Mouse (Mus musculus) limb, embryonic 10.5 days (tissue): ENCODE results near the gene C2cd2l. TPM values are rescaled to one million over a fixed set of nuclear protein-coding genes. Genes with fewer than 3 reads are reported as not detected.

Source experiments
- DNase-seq: peaks from one replicate; pipeline ENCODE4 v3.0.0-alpha.2; 2017; ENCODE audit warnings: low spot score
- H3K27ac ChIP-seq: fragments of 300-500 bp; sonication (generic); 2 replicates; pipeline ENCODE4 v1.5.1; 2016; ENCODE audit warnings: mild to moderate bottlenecking
- H3K27me3 ChIP-seq: fragments of 300-500 bp; sonication (generic); 2 replicates; pipeline ENCODE4 v1.6.1; 2016; ENCODE audit warnings: low read depth, mild to moderate bottlenecking; ENCODE audit not compliant: poor library complexity, severe bottlenecking
- H3K36me3 ChIP-seq: fragments of 300-500 bp; sonication (generic); 2 replicates; pipeline ENCODE4 v1.6.1; 2016; ENCODE audit warnings: mild to moderate bottlenecking, moderate library complexity
- H3K4me1 ChIP-seq: fragments of 300-500 bp; sonication (generic); 2 replicates; pipeline ENCODE4 v1.6.1; 2016
- H3K4me3 ChIP-seq: fragments of 300-500 bp; sonication (generic); 2 replicates; pipeline ENCODE4 v1.5.1; 2016; ENCODE audit warnings: mild to moderate bottlenecking, moderate library complexity
- H3K9me3 ChIP-seq: fragments of 300-500 bp; sonication (generic); replicated peaks from 2 replicates; pipeline ENCODE4 v1.6.1; 2016; ENCODE audit warnings: mild to moderate bottlenecking
- WGBS: fragments of 180-500 bp; shearing (Covaris S2); methylation state at CpG from one replicate; pipeline ENCODE4 v1.1.7; 2016; 5-methylcytosine and 5-hydroxymethylcytosine counted together
- polyA plus RNA-seq: library from polyadenylated mRNA; unstranded; fragments of >200 nt; fragmentation: Nextera tagmentation; extraction: Ambion mirVana; gene quantifications from 2 replicates; pipeline ENCODE4 v1.2.1, GENCODE M21; 2016

The C2cd2l gene
- polyA plus RNA-seq, 1 experiment from 2014 or later, result 9.9 TPM

GRCm38 (mm10) chr9:44292490-44292889, 27.6 kb downstream of the C2cd2l start:
- H3K4me1 ChIP-seq, result peaks cover 23% of the 10 kb centered on the region
- H3K9me3 ChIP-seq, result no peaks in the 10 kb centered on the region
- WGBS, result 74% methylated on average over 3 of the region's 3 CpGs
- no peak for DNase-seq
- H3K27ac ChIP-seq, result no peak overlapping the region
- H3K4me3 ChIP-seq, result no peak overlapping the region
- H3K27me3 ChIP-seq, result peaks cover 28% of the 10 kb centered on the region
- H3K36me3 ChIP-seq, result peaks cover 75% of the 10 kb centered on the region

GRCm38 (mm10) chr9:44288959-44289291, 31.2 kb downstream of the C2cd2l start:
- WGBS, result 5% methylated on average over 11 of the region's 11 CpGs
- no peak for DNase-seq

GRCm38 (mm10) chr9:44288076-44288958, 31.8 kb downstream of the C2cd2l start, which contains the start of gene Abcg4:
TSS of gene Abcg4 (minus strand) at chr9:44288615.
- Histone ChIP-seq H3K9me3 (no peaks in the 10 kb centered on the region), H3K27ac (peak within 1 kb of the TSS; percentile 80)

More at GRCm38 (mm10) chr9:44288959-44289291, 31.2 kb downstream of the C2cd2l start:
- Histone ChIP-seq H3K4me1 (peaks cover 26% of the 10 kb centered on the region), H3K27me3 (peaks cover 54% of the 10 kb centered on the region), H3K36me3 (peaks cover 41% of the 10 kb centered on the region), H3K27ac (no peak overlapping the region), H3K4me3 (peak overlapping the region; percentile 69), H3K9me3 (no peaks in the 10 kb centered on the region)

GRCm38 (mm10) chr9:44287401-44288075, 32.5 kb downstream of the C2cd2l start:
- H3K4me3 ChIP-seq, result peak overlapping the region; percentile 69
- peaks cover 26% of the 10 kb centered on the region for H3K4me1 ChIP-seq
- WGBS, result under 1% methylated on average over 47 of the region's 47 CpGs
- DNase-seq, result peak; percentile 76
- peak overlapping the region; percentile 80 for H3K27ac ChIP-seq
- peaks cover 54% of the 10 kb centered on the region for H3K27me3 ChIP-seq
- H3K36me3 ChIP-seq, result peaks cover 27% of the 10 kb centered on the region
- no peaks in the 10 kb centered on the region for H3K9me3 ChIP-seq

More at GRCm38 (mm10) chr9:44288076-44288958, 31.8 kb downstream of the C2cd2l start, which contains the start of gene Abcg4:
- no peak for DNase-seq
- WGBS, result 2% methylated on average over 38 of the region's 38 CpGs
- peaks cover 54% of the 10 kb centered on the region for H3K27me3 ChIP-seq
- peaks cover 35% of the 10 kb centered on the region for H3K36me3 ChIP-seq
- H3K4me1 ChIP-seq, result peaks cover 26% of the 10 kb centered on the region
- H3K4me3 ChIP-seq, result peak within 1 kb of the TSS; percentile 69

- Histone ChIP-seq H3K4me3 (peak overlapping the region; percentile 69), H3K27ac (peak overlapping the region; percentile 80), H3K36me3 (peaks cover 22% of the 10 kb centered on the region), H3K9me3 (no peaks in the 10 kb centered on the region), H3K27me3 (peaks cover 54% of the 10 kb centered on the region), H3K4me1 (peaks cover 26% of the 10 kb centered on the region)
- DNase-seq, result no peak
- WGBS, result 6% methylated on average over 11 of the region's 11 CpGs
Measured at GRCm38 (mm10) chr9:44287003-44287400, 33.1 kb downstream of the C2cd2l start.

GRCm38 (mm10) chr9:44286256-44286850, 33.7 kb downstream of the C2cd2l start:
- H3K36me3 ChIP-seq, result peaks cover 15% of the 10 kb centered on the region
- no peak for DNase-seq
- peaks cover 54% of the 10 kb centered on the region for H3K27me3 ChIP-seq
- H3K4me1 ChIP-seq, result peaks cover 26% of the 10 kb centered on the region
- H3K4me3 ChIP-seq, result peak overlapping the region; percentile 69; the same call in 1 of the 2 replicates
- H3K27ac ChIP-seq, result no peak overlapping the region
- H3K9me3 ChIP-seq, result no peaks in the 10 kb centered on the region
- WGBS, result 21% methylated on average over 6 of the region's 6 CpGs

GRCm38 (mm10) chr9:44283183-44283582, 36.9 kb downstream of the C2cd2l start:
- peaks cover 34% of the 10 kb centered on the region for H3K27me3 ChIP-seq
- no peak overlapping the region for H3K4me3 ChIP-seq
- H3K36me3 ChIP-seq, result no peaks in the 10 kb centered on the region; the same call in 1 of the 2 replicates
- peaks cover 13% of the 10 kb centered on the region for H3K4me1 ChIP-seq
- H3K27ac ChIP-seq, result no peak overlapping the region
- H3K9me3 ChIP-seq, result no peaks in the 10 kb centered on the region
- 60% methylated on average over 5 of the region's 5 CpGs for WGBS
- DNase-seq, result no peak

GRCm38 (mm10) chr9:44269973-44270372, 50.1 kb downstream of the C2cd2l start:
- WGBS, result 89% methylated on average over 4 of the region's 4 CpGs
- Histone ChIP-seq H3K27ac (no peak overlapping the region), H3K9me3 (no peaks in the 10 kb centered on the region), H3K4me3 (no peak overlapping the region), H3K4me1 (peaks cover 12% of the 10 kb centered on the region), H3K36me3 (no peaks in the 10 kb centered on the region), H3K27me3 (peaks cover 25% of the 10 kb centered on the region)
- no peak for DNase-seq

- H3K4me3 ChIP-seq, result no peak overlapping the region
- peaks cover 24% of the 10 kb centered on the region for H3K27me3 ChIP-seq
- no peaks in the 10 kb centered on the region for H3K36me3 ChIP-seq
- H3K9me3 ChIP-seq, result no peaks in the 10 kb centered on the region
- peaks cover 12% of the 10 kb centered on the region for H3K4me1 ChIP-seq
- no peak overlapping the region for H3K27ac ChIP-seq
- no peak for DNase-seq
- WGBS, result 82% methylated on average over 3 of the region's 3 CpGs
Measured at GRCm38 (mm10) chr9:44269077-44269476, 51.0 kb downstream of the C2cd2l start.

- Histone ChIP-seq H3K27ac (peak within 1 kb of the TSS; percentile 89), H3K36me3 (no peaks in the 10 kb centered on the region), H3K4me1 (peaks cover 12% of the 10 kb centered on the region), H3K4me3 (peak within 1 kb of the TSS; percentile 66), H3K9me3 (no peaks in the 10 kb centered on the region), H3K27me3 (peaks cover 18% of the 10 kb centered on the region)
- no peak for DNase-seq
- WGBS, result 87% methylated on average over 6 of the region's 6 CpGs
Measured at GRCm38 (mm10) chr9:44268432-44268831, 51.7 kb downstream of the C2cd2l start, which contains the start of gene Nlrx1. TSS of gene Nlrx1 (minus strand) at chr9:44268599.

GRCm38 (mm10) chr9:44268027-44268360, 52.1 kb downstream of the C2cd2l start:
- no peaks in the 10 kb centered on the region for H3K9me3 ChIP-seq
- H3K4me1 ChIP-seq, result peaks cover 12% of the 10 kb centered on the region
- peaks cover 18% of the 10 kb centered on the region for H3K27me3 ChIP-seq
- DNase-seq, result peak; percentile 82
- H3K4me3 ChIP-seq, result peak overlapping the region; percentile 66
- H3K36me3 ChIP-seq, result no peaks in the 10 kb centered on the region
- WGBS, result 7% methylated on average over 28 of the region's 28 CpGs
- peak overlapping the region; percentile 89 for H3K27ac ChIP-seq

GRCm38 (mm10) chr9:44267319-44268026, 52.6 kb downstream of the C2cd2l start:
- peak overlapping the region; percentile 66 for H3K4me3 ChIP-seq
- H3K36me3 ChIP-seq, result no peaks in the 10 kb centered on the region
- WGBS, result 15% methylated on average over 23 of the region's 23 CpGs
- no peaks in the 10 kb centered on the region for H3K9me3 ChIP-seq
- peak overlapping the region; percentile 89 for H3K27ac ChIP-seq
- peaks cover 12% of the 10 kb centered on the region for H3K4me1 ChIP-seq
- DNase-seq, result no peak
- peaks cover 18% of the 10 kb centered on the region for H3K27me3 ChIP-seq
